Mouse (Mus musculus): Measurements from ENCODE around the gene Wwox.

DNA sequence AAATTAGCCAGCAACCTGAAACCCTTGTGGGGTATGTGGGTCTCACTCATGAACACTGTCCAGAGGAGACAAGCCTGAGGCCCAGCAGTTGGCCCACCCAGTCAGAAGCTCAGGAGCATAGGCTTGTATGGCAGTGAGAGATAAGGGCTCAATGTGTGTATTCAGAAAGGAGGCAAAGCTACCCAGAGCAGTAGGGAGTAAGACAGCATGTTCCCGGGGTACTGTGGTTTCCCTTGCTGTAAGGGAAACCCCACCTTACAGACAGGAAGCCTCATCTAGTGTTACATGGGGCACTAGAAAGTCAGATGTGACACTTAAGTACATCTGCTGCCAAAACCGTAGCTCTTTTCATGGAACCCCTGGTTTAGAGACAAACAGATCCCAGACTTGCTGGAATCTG is 440.2 kb downstream of the Wwox start:
- TF ChIP-seq CTCF (IDR thresholded peaks at IDR 0.05; ENCODE audit: low read depth) (no peak), EP300 (IDR thresholded peaks at IDR 0.05; ENCODE audit: low read depth) (peak; percentile 79)

All from liver, embryonic 14.5 days (tissue).